Mouse (Mus musculus) Patski (cell line): ENCODE data around the gene Hspbp1. TPM values are rescaled to one million over a fixed set of nuclear protein-coding genes. Genes with fewer than 3 reads are reported as not detected.

ENCODE experiments used
- ATAC-seq: fragments of 100-300 bp; one replicate; pipeline ENCODE4 v1.8.0; 2021
- CTCF ChIA-PET: fragments of 350-600 bp; sonication (Branson Sonifier 250); formaldehyde crosslinking; loops from one replicate; lab custom pipeline; 2022; ENCODE audit warnings: inconsistent platforms; lab: Charles Lee
- POLR2A ChIA-PET: fragments of 350-600 bp; sonication (Branson Sonifier 250); formaldehyde crosslinking; loops from one replicate; lab custom pipeline; 2022; ENCODE audit warnings: antibody characterized with exemption, inconsistent platforms; lab: Charles Lee
- DNase-seq: peaks from one replicate; pipeline ENCODE4 v3.0.0-alpha.2; 2011; ENCODE audit warnings: low read depth, low spot score
- H3K27me3 ChIP-seq: fragments of 371-371 bp; one replicate; pipeline ENCODE4 v1.5.1; 2021
- CTCF ChIP-seq: fragments of 100-300 bp; IDR thresholded peaks from one replicate; pipeline ENCODE4 v1.5.1; 2021
- in situ Hi-C: fragments of 300-500 bp; cut with MboI; formaldehyde crosslinking; loops from 3 replicates; pipeline ENCODE4 v1.11.1; 2018; ENCODE audit warnings: low pct_unique_long_range_greater_than_20kb, mixed read lengths
- polyA plus RNA-seq: library from polyadenylated mRNA; unstranded; gene quantifications from one replicate; pipeline ENCODE4 v1.2.3, GENCODE M21; 2021

Hspbp1 gene
- 80.2 TPM for polyA plus RNA-seq

DNA sequence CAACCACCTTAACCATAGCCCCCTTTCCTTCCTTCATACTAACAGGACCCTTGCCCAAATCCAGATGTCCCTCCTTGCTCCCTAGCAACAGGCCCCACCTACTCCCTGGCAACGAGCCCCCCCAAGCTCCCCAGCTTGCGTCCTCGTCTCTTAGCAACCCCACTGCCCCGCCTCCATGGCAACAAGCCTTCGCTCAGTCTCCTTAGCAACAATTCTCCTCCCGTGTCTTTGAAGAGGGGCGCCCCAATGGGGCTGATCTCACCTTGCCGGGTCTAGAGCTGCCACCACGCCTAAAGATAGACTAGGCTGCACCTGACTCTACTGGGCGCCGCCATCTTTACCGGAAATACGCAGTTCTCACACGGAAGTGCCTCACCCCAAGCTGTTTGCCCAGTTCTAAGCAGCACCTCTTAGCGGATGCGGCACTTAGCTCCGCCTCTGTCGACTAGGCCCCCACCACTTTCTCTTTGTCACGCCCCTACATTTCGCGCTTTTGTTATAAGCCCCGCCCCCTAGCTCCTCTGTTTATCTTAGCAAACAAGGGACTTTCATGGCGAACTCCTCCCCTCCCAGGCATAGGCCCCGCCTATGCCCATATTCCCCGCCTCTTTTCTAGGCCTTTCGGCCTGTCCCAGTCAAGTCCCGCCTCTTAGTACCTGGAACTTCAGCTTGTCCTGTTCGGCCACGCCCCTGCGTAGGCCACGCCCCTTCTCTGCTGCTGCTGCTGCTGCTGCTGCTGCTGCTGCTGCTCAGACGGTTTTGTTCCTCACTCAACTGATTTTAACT, at the start of gene Hspbp1:
Gene Hspbp1, minus strand, starts transcription at position 437 of the 786 bp plus-strand sequence.
- CTCF ChIA-PET = interaction anchor here (0.8 to 1.9 kb wide), 5 partner anchors 8 to 111 kb away, joined by 3 to 7 read pairs (median 3); no protein-coding TSS in a partner anchor
- TF ChIP-seq CTCF = no peak
- DNase-seq (peak; percentile 97), ATAC-seq (peak; percentile 97)
- in situ Hi-C loops = no loop called here
- no peaks in the 10 kb centered on the region for H3K27me3 ChIP-seq
- POLR2A ChIA-PET = interaction anchor here (0.9 to 1.2 kb wide), 2 partner anchors 26 to 105 kb away, joined by 4 to 5 read pairs; partner anchors contain the start of genes Ppp6r1 and Tmem238

DNA sequence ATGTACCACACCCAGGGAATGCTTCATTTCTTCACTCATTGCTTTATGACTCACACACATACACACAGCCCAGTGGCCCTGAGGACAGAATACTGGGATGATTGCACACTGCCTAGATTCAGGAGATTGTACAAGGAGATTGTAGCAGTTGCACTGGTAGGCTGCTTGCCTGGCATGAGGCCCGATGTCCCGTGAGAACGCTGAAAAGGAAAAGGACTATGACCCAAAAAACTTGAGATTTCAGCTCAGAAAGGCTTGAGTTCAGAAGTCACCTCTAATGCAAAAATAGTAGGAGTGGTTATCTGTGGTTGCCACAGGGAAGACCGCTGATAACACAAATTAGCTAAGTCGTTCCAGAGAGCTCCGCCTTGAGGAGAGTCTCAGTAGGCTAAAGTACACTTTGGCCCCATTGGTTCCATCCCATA, 48.1 kb upstream of the Hspbp1 start:
- POLR2A ChIA-PET = no interaction called here
- peak; percentile 60 for ATAC-seq
- no peak for TF ChIP-seq CTCF
- DNase-seq = no peak
- in situ Hi-C loops = loop anchor here (10.0 kb wide), 1 partner anchor 62 kb away; the partner anchor contains the start of gene Rpl28
- CTCF ChIA-PET = interaction anchor here (0.7 kb wide), 1 partner anchor 9 kb away, joined by 3 read pairs; no protein-coding TSS in a partner anchor
- no peaks in the 10 kb centered on the region for H3K27me3 ChIP-seq

DNA sequence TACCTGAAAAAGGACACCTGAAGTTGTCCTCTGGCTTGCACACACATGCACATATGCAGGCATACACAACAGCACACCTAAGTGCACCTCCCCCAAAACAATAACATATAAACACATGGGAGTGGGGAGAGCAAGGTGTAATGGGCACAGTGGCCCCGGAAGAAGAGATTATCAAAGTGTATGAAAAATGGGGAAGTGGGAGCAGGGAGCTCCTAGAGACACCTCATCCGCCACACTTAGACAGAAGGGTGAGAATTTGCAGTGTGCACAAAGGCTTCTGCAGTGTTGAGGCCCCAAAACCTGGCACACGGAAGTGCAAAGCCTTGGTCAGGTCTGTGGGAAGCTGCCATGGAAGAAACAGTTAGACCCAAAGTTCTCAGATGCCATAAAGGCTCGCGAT, 46.2 kb upstream of the Hspbp1 start:
- TF ChIP-seq CTCF = no peak
- POLR2A ChIA-PET = no interaction called here
- ATAC-seq (no peak), DNase-seq (no peak)
- no peaks in the 10 kb centered on the region for H3K27me3 ChIP-seq
- CTCF ChIA-PET = interaction anchor here (1.6 kb wide), 1 partner anchor 76 kb away, joined by 3 read pairs; no protein-coding TSS in a partner anchor
- in situ Hi-C loops = loop anchor here (10.0 kb wide), 1 partner anchor 64 kb away; the partner anchor contains the start of gene Rpl28

DNA sequence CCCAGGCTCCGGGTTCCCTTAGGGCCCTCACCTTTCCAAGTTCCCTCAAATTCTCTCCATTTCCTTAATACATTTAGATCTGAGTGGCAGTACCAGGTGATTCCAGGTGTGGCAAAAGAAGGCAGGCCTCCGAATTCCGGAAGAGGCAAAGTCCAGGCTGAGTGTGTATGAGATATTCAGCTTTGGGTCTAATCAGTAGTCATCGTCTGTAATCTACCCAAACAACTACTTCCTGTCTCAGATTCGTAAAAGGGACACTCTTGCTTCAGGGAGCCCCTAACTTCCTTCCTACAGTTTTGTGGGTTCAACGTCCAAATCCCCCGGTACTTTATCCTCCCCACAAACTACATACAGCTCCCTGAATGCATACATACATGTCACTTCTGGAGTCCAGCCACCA, 40.3 kb upstream of the Hspbp1 start, which contains the start of gene Tmem150b:
Gene Tmem150b, minus strand, starts transcription at position 81 of the 400 bp plus-strand sequence.
- in situ Hi-C loops = no loop called here
- no peak for TF ChIP-seq CTCF
- no peaks in the 10 kb centered on the region for H3K27me3 ChIP-seq
- ATAC-seq (no peak), DNase-seq (no peak)
- CTCF ChIA-PET = interaction anchor here (2.7 kb wide), 1 partner anchor 11 kb away, joined by 8 read pairs; no protein-coding TSS in a partner anchor
- POLR2A ChIA-PET = no interaction called here

DNA sequence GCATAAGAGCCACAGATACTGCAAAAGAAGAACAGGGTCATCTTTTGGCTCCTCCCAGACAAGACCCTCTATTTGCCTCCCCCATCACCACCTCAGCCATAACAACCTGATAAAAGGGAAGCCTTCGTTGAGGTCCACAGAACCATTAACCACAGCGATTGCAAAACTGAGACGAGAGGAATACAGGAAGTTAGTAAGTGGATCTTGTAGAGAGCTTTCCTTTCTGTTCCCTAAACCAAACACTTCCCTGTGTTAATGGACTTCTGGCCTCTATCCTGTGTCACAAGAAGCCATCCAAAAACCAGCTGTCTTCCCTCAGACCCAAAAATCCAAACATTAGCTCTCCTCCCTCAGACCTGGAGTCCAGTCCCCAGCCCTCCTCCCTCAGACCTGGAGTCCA, 39.5 kb upstream of the Hspbp1 start:
- ChIA-PET POLR2A (no interaction called here), CTCF (interaction anchor here (1.2 to 2.7 kb wide), 3 partner anchors 9 to 83 kb away, joined by 3 to 8 read pairs (median 4); no protein-coding TSS in a partner anchor)
- TF ChIP-seq CTCF = no peak
- DNase-seq = no peak
- no peak for ATAC-seq
- in situ Hi-C loops = no loop called here
- no peaks in the 10 kb centered on the region for H3K27me3 ChIP-seq

DNA sequence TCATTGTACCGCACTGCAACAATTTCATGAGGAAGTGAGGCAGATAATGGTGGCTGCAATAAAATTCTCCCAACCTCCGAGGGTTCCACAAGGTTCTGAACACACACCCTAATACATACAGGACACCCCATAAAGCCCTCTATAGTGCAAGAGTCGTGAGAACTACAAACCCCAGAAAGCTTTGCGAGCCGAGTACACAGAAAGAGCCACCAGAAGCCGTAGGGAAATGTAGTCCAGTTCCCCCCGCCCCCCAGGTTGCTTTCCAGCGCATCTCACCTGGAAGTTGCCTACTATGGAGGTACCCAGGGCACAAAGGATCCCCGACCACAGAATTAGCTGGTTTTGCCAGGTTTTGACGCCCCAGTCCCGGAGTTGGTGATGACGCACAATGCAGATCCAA, 38.6 kb upstream of the Hspbp1 start:
- in situ Hi-C loops = no loop called here
- ATAC-seq (no peak), DNase-seq (no peak)
- no peak for TF ChIP-seq CTCF
- no peaks in the 10 kb centered on the region for H3K27me3 ChIP-seq
- ChIA-PET POLR2A (no interaction called here), CTCF (interaction anchor here (1.2 to 2.7 kb wide), 3 partner anchors 9 to 84 kb away, joined by 3 to 8 read pairs (median 4); no protein-coding TSS in a partner anchor)

DNA sequence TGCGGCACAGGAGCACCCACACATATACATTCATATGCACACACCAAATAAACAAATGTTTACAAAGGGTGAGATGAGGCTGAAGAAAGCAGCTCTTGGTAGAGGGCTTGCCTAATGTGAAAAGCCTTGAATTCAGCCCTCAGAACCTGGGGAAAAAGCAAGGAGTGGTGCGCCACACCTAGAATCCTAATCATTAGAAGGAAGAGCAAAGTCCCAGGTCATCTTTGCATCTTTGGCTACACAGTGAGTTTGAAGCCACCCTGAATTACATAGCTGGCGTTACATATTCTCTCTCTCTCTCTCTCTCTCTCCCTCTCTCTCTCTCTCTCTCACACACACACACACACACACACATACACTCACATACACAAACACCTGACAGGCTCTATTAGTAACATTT, 34.4 kb upstream of the Hspbp1 start:
- H3K27me3 ChIP-seq = no peaks in the 10 kb centered on the region
- no peak for TF ChIP-seq CTCF
- ATAC-seq (no peak), DNase-seq (no peak)
- ChIA-PET CTCF (interaction anchor here (1.5 kb wide), 1 partner anchor 10 kb away, joined by 4 read pairs; no protein-coding TSS in a partner anchor), POLR2A (no interaction called here)
- in situ Hi-C loops = no loop called here

DNA sequence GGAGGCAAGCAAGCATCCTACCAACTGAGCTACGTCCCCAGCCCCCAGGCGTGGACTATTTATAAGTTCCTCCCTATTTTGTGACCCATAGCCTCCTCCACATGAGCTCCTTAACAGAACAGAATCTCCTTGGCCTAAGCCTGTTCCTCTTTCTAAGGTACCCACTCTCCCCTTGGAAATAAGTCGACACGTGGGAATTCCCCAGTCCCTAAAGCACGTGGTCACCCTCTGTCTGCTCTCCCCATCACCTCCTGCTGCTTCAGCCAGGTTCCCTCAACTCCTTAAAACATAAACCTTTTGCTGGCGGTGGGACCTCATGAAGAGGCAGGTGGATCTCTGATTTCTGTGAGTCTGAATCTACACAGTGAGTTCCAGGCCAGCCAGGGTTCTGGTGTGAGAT, 32.1 kb upstream of the Hspbp1 start:
- in situ Hi-C loops = no loop called here

DNA sequence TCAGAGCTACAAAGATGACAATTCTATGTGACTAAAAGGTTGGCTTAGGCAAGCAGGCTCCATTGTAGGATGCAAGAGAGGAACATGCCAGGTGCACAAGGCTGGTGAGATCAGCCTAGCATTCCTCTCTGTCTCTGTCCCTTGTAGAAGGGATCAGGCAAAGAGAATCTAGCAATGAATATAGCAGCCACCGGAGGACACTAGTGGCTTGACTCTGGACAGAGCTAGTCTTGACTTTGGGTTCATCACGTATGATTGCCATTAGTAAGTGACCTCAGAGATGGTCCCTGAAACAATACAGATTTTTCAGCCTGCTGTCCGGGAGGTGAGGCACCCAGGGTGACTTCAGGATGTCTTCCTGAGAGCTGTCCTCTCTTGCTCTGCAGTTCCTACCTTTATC, 27.7 kb upstream of the Hspbp1 start:
- TF ChIP-seq CTCF = no peak
- ATAC-seq (no peak), DNase-seq (no peak)
- ChIA-PET POLR2A (interaction anchor here (0.6 kb wide), 1 partner anchor 21 kb away, joined by 3 read pairs; no protein-coding TSS in a partner anchor), CTCF (interaction anchor here (1.2 to 3.2 kb wide), 3 partner anchors 12 to 84 kb away, joined by 3 to 8 read pairs (median 7); partner anchors contain the start of genes Kmt5c and Tmem150b)
- in situ Hi-C loops = no loop called here
- H3K27me3 ChIP-seq = no peaks in the 10 kb centered on the region

More for the DNA sequence above, 32.1 kb upstream of the Hspbp1 start:
- POLR2A ChIA-PET = interaction anchor here (1.2 kb wide), 1 partner anchor 22 kb away, joined by 3 read pairs; no protein-coding TSS in a partner anchor
- H3K27me3 ChIP-seq = no peaks in the 10 kb centered on the region
- no peak for DNase-seq
- CTCF ChIA-PET = interaction anchor here (1.2 kb wide), 1 partner anchor 23 kb away, joined by 3 read pairs; no protein-coding TSS in a partner anchor
- no peak for ATAC-seq
- no peak for TF ChIP-seq CTCF

DNA sequence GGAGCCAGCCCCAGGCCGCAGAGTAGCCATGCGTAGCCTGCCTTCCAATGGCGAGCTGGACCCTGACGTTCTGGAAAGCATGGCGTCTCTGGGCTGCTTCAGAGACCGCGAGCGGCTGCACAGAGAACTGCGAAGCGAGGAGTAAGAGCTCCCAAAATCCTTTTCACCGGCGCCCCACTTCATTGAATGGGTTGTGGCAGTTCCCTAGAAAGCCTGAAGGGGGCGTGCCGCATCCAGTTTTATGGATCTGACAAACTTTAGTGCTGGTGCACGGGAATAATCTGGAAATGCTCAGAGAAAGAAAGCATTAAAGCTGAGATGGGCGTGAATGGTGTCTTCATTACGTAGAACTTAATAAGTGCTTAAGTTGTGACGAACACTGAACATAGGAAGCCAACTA, 20.2 kb upstream of the Hspbp1 start:
- DNase-seq (no peak), ATAC-seq (no peak)
- POLR2A ChIA-PET = interaction anchor here (0.6 kb wide), 1 partner anchor 58 kb away, joined by 3 read pairs; no protein-coding TSS in a partner anchor
- no peaks in the 10 kb centered on the region for H3K27me3 ChIP-seq
- in situ Hi-C loops = loop anchor here (5.0 kb wide), 1 partner anchor 92 kb away; no protein-coding TSS in a partner anchor
- CTCF ChIA-PET = interaction anchor here (1.0 to 1.9 kb wide), 7 partner anchors 10 to 102 kb away, joined by 3 to 7 read pairs (median 4); partner anchors contain the start of genes Hspbp1 and Tmem238
- TF ChIP-seq CTCF = peak; percentile 80
